Mouse (Mus musculus) frontal cortex, postnatal 14 days (tissue): ENCODE data around the gene Pole3.

Source experiments
- DNase-seq, 2 experiments: peaks; one replicate each; pipeline ENCODE4 v3.0.0; 2022; ENCODE audit warnings: low spot score in 2 of 2

The Pole3 gene

DNA sequence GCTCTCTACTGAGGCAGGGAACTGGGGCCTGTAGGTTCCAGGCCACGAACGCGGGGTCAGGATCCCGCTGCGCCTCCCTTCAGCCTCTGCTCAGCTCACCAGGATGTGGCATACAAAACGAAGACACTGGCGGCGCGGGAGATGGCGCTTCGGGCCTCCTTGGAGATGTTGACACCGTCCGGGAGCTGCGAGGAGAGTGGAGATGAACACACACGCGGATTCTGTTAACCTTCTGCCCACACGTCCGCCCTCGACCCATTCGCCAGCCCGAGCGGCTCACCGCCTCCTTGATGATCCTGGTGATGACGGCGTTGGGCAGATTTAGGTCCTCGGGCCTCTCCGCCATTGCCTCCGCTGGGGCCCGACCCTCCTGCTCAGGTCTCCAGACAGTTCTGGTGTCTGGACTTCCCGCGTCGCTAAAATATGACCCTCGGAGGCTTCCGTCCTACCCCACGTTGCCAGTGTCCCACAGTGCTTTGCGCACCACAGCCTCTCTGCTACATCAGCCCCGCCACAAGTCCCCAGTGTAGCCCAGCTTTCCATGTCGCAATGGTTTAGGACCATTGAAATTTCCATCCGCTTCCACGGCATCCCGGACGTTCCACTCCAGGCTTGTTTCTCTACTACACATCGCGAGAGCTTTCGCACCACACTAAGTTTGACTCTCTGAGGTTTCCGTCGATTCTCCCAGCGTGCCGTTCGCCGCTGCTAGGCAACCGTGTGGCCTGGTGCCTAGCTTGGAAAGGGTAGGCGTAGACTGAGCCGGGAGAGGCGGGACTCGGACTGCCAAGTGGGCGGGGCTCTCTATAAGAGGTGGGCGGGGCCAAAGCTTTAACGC is at the start of gene Pole3, which contains the start of gene 4933430I17Rik:
Gene Pole3, minus strand, starts transcription at position 418 of the 838 bp plus-strand sequence.
Gene 4933430I17Rik, plus strand, starts transcription at position 719 of the 838 bp plus-strand sequence.
- peak; percentile 95 to 96 for DNase-seq

DNA sequence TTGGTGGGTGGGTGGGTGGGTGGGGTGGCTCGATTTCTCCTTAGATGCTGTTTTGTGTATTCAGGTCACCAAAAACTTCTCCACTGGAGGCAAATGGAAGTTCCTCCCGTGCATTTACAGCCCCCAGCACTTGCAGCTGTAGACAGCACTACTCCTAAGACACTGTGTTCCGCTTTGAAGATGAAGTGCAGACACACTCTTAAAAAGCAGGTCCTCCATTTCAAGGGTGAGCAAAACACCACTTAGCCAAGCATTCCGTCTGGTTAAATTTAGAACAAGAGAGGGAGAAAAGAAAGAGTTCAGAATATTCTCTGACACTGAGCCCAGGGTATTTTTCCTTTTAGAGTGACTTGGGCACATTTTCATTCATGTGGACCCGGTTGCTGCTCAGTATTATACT is 45.2 kb upstream of the Pole3 start:
- DNase-seq, result no peak

DNA sequence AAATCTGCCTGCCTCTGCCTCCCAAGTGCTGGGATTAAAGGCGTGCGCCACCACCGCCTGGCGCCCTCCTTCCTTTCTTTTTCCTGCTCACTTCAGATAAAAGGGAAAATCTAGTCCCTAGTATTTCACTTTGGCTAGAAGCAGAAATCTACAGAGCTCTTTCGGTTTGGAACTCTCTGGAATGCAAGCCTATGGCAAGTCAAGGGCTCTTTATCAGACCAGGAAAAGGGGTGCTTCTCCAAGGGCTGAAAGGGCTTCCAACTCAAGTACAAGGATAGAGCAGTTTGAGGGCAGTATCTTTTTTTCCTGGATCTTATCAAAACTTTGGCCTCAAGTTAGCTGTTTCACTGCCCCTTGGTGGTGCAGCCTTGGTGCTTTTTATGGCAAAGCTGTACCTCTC is 44.7 kb upstream of the Pole3 start:
- no peak for DNase-seq

DNA sequence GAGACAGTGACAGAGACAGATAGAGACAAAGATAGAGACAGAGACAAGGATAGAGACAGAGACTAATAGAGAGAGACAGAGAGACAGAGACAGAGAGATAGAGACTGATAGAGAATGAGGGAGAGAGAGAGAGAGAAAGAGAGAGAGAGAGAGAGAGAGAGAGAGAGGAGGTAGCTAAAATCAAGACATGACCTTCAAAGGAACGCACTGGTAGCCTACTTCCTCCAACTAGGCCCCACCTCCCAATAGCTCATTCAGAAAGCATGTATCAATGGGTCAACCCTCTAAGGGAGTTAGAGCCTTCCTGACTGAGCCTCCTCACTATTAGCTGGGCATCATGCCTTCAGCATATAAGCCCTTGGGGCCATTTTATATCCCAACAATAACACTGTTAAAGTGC is 43.5 kb upstream of the Pole3 start:
- DNase-seq, result no peak

- DNase-seq, result no peak
Measured at GRCm38 (mm10) chr4:62567696-62568095, 42.8 kb upstream of the Pole3 start.

DNA sequence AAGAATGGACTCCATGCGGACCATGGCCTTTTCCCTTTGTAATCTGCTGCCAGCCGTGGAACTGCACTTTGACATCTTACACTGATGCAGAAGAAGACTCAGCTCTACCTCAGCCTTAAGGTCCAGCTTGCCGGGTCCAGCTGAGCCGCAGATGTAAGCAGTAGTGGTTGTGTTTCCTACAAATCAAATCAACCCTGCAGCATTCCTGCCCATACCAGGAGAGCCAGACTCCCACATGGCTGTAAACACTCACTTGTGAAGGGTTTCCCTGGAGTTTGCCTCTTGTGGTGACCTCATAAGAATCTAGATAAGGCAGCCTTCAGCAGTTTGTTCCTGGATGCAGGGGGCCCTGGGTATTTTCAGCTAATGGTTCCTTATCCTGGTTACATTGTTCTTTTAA is 41.7 kb upstream of the Pole3 start:
- no peak for DNase-seq

DNA sequence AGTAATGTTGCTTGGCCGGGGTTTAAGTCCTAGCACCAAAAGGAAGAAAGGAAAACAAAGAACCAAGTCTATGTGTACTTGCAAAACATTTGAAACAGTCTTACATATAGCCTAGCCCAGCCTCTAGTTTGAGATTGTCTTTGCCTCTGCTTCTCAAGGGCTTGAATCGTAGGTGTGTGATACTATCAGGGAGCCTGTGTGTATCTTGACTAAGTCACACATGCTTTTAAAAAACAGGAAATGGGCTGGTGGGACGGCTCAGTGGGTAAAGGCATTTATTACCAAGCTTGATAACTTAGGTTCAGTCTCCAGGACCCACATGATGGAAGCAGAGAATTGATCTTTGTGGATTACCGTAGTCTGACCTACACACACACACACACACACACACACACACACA is 37.1 kb upstream of the Pole3 start:
- DNase-seq, result no peak

DNA sequence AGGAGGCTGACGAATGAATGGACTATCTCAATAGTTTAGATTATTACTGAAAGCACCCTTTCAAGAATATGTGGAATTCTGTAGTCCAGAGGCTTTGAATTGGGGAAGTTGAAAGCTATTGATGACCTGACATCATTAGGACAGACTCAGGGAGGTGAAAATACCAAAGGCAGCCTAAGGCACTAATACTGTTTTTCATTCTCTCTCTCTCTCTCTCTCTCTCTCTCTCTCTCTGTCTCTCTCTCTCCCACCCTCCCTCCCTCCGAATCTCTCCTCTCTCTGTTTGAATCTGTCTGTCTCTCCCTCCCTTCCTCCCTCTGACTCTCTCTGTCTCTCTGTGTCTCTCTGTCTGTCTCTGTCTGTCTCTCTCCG is 36.7 kb upstream of the Pole3 start:
- DNase-seq, result no peak

DNA sequence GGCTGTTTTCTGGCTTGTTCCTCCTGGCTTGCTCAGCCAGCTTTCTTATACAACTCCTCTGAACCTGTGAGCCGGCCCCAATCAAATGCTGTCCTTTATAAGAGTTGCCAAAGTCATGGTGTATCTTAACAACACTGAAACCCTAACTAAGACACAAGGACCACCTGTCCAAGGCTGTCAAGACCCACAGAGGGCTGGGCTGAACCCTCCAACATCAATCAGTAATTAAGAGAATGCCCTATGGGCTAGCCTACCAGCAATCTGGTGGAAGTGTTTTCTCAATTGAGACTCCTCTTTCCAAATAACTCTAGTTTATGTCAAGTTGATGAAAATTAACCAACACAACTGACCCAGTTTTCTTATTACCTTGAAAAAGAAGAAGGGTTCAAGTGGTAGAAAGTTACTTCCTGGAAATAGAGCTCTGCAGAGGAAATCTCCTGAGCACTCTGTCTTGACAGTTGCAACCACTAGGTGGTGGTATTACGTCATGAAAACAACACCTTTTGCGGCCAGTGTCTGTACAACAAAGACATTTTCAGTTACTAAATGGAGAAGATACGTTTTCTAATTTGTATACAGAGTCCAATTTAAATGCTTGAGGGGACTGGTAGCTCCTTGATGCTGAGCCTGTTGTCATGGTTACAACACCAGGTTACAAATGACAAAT is 36.2 kb upstream of the Pole3 start:
- DNase-seq, result peak; percentile 30 to 66

GRCm38 (mm10) chr4:62559797-62560329 is 35.0 kb upstream of the Pole3 start, which contains the start of gene Rgs3:
TSS of gene Rgs3 (plus strand) at chr4:62559847.
- DNase-seq, result no peak

- DNase-seq, result no peak
Measured at GRCm38 (mm10) chr4:62557436-62557835, 32.6 kb upstream of the Pole3 start.

DNA sequence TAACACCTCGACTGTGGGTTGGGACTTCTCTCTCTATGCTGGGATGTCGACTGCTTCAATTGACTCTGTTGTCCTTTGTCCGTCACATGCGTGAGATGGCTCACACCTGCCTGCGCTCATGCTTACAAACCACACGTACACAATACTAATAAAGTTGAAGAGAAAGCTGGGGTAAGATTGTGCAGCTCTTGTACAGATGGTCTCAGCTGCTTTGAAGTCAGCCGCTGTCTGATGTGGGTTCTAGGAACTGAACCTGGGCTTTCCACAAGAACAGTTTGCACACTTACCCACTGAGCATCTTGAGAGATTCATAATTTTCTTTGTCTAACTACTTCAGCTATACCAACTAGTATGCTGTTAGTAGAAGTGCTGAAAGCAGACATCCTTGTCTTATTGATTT is 27.1 kb upstream of the Pole3 start:
- no peak for DNase-seq

GRCm38 (mm10) chr4:62544801-62545200 is 19.9 kb upstream of the Pole3 start:
- no peak for DNase-seq

GRCm38 (mm10) chr4:62543782-62544181 is 18.9 kb upstream of the Pole3 start:
- DNase-seq, result no peak

DNA sequence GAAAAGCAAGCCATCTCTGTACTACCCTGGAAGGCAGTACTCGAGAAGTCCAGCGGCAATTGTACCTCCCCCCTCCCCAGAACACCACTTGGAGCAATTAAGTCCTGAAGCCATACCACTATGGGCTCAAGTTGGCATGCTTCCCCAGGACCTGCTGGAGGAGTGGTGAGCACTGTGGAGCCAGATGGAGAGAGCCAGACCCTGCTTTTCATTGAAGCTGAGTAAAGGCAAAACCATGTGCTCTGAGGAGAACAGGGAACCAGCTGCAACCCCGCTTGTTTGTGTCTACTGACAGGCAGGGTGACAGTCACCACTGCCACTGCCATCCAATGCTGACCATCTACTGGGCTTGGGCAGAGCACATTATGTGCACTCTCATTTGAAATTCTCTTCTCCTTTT is 16.9 kb upstream of the Pole3 start:
- no peak for DNase-seq

GRCm38 (mm10) chr4:62533729-62534128 is 8.9 kb upstream of the Pole3 start:
- no peak for DNase-seq

GRCm38 (mm10) chr4:62527655-62528054 is 2.8 kb upstream of the Pole3 start:
- no peak for DNase-seq

- no peak for DNase-seq
Measured at GRCm38 (mm10) chr4:62526256-62526655, 1.4 kb upstream of the Pole3 start.

DNA sequence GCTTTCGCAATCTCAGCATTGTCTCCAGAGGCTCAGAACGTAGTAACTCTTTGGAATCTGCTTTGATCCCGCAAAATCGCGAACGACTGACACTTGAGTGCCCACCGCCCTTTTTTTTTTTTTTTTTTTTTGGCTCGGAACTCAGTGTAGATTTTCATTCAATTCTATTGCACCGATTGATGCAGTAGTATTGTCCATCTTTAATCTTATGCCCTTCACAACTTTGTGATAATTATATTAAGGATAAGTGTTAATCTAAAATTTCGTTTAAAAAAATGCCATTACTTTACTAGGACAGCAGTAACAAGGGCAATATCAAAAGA is 582 bp upstream of the Pole3 start:
- no peak for DNase-seq

- DNase-seq, result no peak
Measured at GRCm38 (mm10) chr4:62520892-62521400, 3.9 kb downstream of the Pole3 start.

DNA sequence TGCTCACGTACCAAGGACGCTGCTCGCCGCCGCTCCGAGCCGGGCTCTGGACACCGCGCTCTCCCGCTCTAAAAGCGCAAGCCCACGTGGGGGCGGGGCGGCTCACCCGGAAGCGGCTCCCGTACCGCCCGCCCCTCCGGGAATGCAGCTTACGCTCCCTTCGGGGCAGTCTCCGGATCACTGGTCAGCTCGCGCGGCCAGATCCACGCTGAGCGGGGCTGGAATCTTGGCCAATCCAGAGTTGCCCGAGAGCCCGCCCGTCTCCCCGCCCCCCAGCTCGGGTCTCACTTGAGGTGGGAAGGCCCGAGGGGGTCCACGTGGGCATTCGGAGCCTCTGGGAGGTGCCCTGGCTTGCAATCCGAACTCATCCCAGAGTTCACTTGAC is 5.0 kb downstream of the Pole3 start, which contains the start of gene Alad:
Gene Alad, minus strand, starts transcription at position 70 of the 385 bp plus-strand sequence.
- DNase-seq, result peak; percentile 67 to 76

DNA sequence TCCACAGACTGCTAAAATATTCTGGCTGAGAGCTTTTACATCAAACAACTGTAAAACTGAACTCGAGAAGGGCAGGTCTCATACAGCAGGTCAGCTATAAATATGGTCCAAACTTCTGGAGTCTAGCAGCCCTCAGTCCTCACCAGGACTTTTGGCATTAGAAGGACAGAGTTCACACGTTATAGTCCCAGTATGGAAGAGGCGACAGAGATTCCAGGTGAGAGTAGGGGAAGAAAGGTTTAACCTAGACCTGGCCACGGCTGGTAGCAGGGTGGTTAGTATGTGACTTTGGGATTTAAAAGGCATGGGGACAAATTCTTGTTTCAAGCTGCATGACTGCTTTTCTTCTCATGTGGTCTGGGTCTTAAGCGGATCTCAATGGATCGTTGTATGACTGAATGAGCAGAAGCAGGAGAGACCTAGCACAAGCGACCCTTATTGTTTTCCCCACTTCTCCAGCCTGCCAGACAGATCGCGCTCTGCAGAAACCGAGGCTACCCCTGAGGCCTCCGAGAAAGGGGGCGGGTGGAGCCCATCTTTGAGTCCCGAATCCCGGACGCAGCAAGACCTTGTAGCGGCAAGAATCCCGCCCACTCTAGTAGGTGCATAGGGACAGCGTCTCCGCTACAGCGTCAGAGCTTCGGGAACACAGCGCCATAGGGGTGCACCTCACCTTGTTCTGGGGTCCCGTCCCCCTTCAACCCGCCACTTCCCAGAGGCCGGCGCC is 5.6 kb downstream of the Pole3 start:
- DNase-seq, result no peak
